Mouse (Mus musculus): ENCODE data around the gene Aldoc. TPM values are rescaled to one million over a fixed set of nuclear protein-coding genes. Genes with fewer than 3 reads are reported as not detected.

The Aldoc gene
- polyA plus RNA-seq, 1 experiment from 2014 or later = 1.3 TPM

DNA sequence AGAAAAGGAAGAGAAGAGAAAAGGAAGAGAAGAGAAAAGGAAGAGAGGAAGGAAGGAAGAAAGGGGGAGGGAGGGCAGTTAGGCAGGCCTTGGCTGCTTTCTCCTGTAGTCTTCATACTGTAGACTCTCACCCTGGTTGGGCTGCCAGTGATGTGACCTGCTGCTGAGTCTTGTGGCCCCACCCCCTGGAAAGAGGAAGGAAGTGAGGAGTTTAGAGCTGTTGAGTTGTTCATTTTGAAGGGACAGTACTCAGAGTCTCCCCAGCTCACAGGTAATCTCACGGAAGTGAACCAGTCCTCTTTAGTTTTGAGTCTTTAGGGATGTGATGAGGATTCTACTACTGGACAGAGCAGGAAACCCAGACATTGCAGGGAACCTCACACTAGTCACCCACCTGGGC lies 30.3 kb downstream of the Aldoc start:
- no peak overlapping the region for H3K4me3 ChIP-seq (ENCODE audit: low read depth, low read length)
- H3K9me3 ChIP-seq (ENCODE audit: control insufficient read depth, low read length) = no peaks in the 10 kb centered on the region
- DNase-seq (ENCODE audit: low spot score, missing footprints) (no peak), ATAC-seq (ENCODE audit: low FRiP score) (no peak)
- H3K27ac ChIP-seq (ENCODE audit: low read depth, low read length) = no peak overlapping the region
- no peak overlapping the region for H3K9ac ChIP-seq (ENCODE audit: low read length)
- H3K4me2 ChIP-seq = no peak overlapping the region
- H3K4me1 ChIP-seq (ENCODE audit: control insufficient read depth, insufficient read depth, low read length) = no peaks in the 10 kb centered on the region
- 96% methylated on average over 1 of the region's 1 CpGs for WGBS
- no peaks in the 10 kb centered on the region for H3K27me3 ChIP-seq (ENCODE audit: control insufficient read depth, insufficient read depth, low read length)
- H3K36me3 ChIP-seq (ENCODE audit: control insufficient read depth, insufficient read depth, low read length) = no peaks in the 10 kb centered on the region

DNA sequence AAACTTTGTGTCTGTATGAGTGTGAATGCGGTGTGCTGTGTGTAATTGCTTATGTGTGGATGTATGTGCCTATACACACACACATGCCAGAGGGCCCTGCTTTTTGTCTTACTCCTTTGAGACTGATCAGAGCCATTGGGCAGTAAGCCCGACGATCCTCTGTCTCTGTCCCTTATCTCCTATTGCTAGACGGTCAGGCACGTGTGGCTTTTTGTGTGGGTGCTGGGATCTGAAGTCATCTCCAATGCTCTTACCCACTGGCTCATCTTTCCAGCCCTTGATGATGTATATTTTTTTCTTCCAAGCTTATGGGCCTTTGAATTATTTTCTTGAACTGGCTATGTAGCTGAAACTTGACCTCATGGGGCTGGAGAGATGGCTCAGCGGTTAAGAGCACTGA lies 32.1 kb downstream of the Aldoc start:
- 85% methylated on average over 6 of the region's 6 CpGs for WGBS
- Histone ChIP-seq H3K27me3 (ENCODE audit: control insufficient read depth, insufficient read depth, low read length) (no peaks in the 10 kb centered on the region), H3K4me2 (no peak overlapping the region), H3K9ac (ENCODE audit: low read length) (no peak overlapping the region), H3K9me3 (ENCODE audit: control insufficient read depth, low read length) (no peaks in the 10 kb centered on the region), H3K27ac (ENCODE audit: low read depth, low read length) (no peak overlapping the region), H3K4me1 (ENCODE audit: control insufficient read depth, insufficient read depth, low read length) (no peaks in the 10 kb centered on the region), H3K4me3 (ENCODE audit: low read depth, low read length) (no peak overlapping the region), H3K36me3 (ENCODE audit: control insufficient read depth, insufficient read depth, low read length) (no peaks in the 10 kb centered on the region)
- ATAC-seq (ENCODE audit: low FRiP score) (no peak), DNase-seq (ENCODE audit: low spot score, missing footprints) (no peak)

DNA sequence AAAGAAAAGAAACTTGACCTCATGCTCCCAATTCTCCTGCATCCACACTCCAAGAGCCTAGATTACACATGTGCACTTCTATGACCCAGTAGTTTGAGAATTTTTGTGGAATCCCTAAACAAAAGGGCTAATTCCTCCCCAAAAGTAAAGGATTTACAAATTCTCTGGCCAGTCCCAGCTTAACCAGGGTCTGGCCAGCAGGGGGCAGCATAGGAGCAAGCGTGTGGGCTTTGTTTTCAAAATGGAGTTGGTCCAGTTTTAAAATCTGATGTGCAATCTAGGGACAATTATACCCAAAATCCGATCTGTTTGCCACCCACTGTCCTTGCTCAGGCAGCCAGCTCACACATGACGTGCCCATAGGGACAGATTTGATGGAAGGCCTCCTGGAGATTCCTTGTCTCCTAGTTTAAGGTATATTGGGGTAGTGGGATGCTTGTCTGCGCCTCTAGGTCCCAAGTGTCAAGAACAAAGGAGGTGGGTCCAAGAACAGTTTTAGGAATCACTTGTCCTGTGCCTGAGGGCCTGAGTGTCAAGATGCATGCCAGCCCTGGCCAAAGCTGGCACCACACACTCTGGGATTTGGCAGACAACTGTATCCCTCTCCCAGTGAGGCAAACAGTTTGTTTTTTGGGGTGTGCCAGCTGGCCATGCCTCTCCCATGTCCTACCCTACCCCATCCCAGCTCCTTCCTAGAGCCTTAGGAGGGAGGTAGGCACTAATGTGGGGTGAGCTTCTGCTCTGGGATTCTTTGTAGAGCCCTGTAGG lies 32.9 kb downstream of the Aldoc start:
- 38% methylated on average over 4 of the region's 4 CpGs for WGBS
- no peak overlapping the region for H3K9ac ChIP-seq (ENCODE audit: low read length)
- H3K4me2 ChIP-seq = no peak overlapping the region
- DNase-seq (ENCODE audit: low spot score, missing footprints) = peak; percentile 95
- no peak overlapping the region for H3K4me3 ChIP-seq (ENCODE audit: low read depth, low read length)
- no peaks in the 10 kb centered on the region for H3K27me3 ChIP-seq (ENCODE audit: control insufficient read depth, insufficient read depth, low read length)
- H3K9me3 ChIP-seq (ENCODE audit: control insufficient read depth, low read length) = no peaks in the 10 kb centered on the region
- H3K4me1 ChIP-seq (ENCODE audit: control insufficient read depth, insufficient read depth, low read length) = no peaks in the 10 kb centered on the region
- H3K27ac ChIP-seq (ENCODE audit: low read depth, low read length) = no peak overlapping the region
- no peak for ATAC-seq (ENCODE audit: low FRiP score)
- no peaks in the 10 kb centered on the region for H3K36me3 ChIP-seq (ENCODE audit: control insufficient read depth, insufficient read depth, low read length)

DNA sequence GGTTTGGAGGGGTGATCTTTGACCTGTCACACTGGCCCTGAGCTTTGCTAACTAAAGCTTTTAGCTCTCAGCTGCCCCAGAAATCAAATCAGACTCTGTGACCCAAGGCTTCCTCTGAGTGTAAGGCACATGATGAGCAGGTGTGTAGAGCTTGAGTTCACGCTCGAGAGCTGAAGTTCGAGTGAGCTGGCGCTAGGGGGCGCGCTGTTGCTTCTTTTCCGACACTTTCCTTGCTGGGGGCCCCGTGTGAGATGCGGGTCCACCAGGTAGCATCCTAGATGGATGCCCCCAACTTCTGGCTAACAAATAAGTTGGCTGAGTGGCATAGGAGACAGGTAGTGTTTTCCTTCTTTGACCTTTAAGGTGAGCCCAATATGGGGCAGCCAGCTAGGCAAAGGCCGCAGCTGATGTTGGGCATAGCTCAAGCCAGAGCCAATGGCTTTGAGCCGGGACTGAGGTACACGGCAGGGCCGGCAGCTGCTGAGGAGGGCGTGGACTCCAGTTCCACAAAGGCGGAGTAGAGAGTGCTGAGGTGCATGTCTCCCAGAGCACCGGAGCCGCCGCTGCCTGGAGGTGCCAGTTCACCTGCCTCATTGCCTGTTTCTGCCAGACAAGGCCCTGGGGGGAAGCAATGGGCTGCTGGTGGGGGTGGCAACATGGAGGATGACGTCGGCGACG lies 35.7 kb downstream of the Aldoc start:
- Histone ChIP-seq H3K36me3 (ENCODE audit: control insufficient read depth, insufficient read depth, low read length) (no peaks in the 10 kb centered on the region), H3K9ac (ENCODE audit: low read length) (no peak overlapping the region), H3K4me2 (no peak overlapping the region), H3K27ac (ENCODE audit: low read depth, low read length) (no peak overlapping the region), H3K4me3 (ENCODE audit: low read depth, low read length) (no peak overlapping the region), H3K4me1 (ENCODE audit: control insufficient read depth, insufficient read depth, low read length) (no peaks in the 10 kb centered on the region), H3K9me3 (ENCODE audit: control insufficient read depth, low read length) (no peaks in the 10 kb centered on the region), H3K27me3 (ENCODE audit: control insufficient read depth, insufficient read depth, low read length) (no peaks in the 10 kb centered on the region)
- DNase-seq (ENCODE audit: low spot score, missing footprints) (peak; percentile 87), ATAC-seq (ENCODE audit: low FRiP score) (no peak)
- 11% methylated on average over 22 of the region's 22 CpGs for WGBS

DNA sequence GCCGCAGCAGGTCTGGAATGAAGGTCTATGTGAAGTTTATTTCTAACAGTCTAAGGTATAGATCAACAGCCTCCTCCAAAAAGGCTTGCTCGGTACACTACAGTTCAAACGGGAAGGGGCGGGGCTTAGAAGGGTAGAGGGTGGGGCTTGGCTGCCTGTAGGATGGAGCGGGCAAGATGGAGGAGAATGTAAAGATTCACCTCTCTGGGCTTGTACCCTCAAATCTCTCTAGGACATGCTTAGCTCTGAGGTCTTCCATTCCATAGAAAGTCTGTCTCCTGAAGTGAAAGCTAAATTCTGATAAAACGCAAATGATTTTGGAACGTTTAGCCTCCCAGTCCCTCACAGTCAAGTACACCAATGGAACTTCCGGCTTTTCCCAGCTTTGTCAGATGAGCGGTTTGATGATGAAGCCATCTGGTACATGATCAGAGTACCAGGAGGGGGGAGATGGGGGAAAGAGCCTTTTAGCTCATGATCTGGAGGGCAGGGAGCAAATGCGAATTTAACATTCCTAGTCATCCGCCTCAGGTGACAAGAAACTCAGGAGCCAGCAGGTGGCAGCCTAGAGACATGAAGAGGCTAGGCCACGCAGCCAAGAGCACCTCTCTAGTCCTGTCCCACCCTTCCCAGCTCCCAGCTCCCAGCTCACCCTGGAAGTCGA lies 37.5 kb downstream of the Aldoc start:
- Histone ChIP-seq H3K27ac (ENCODE audit: low read depth, low read length) (no peak overlapping the region), H3K36me3 (ENCODE audit: control insufficient read depth, insufficient read depth, low read length) (no peaks in the 10 kb centered on the region), H3K4me3 (ENCODE audit: low read depth, low read length) (peak overlapping the region; percentile 18; the same call in 1 of the 2 replicates), H3K4me2 (peak overlapping the region; percentile 39; the same call in 1 of the 2 replicates), H3K9ac (ENCODE audit: low read length) (no peak overlapping the region), H3K9me3 (ENCODE audit: control insufficient read depth, low read length) (no peaks in the 10 kb centered on the region), H3K27me3 (ENCODE audit: control insufficient read depth, insufficient read depth, low read length) (no peaks in the 10 kb centered on the region), H3K4me1 (ENCODE audit: control insufficient read depth, insufficient read depth, low read length) (no peaks in the 10 kb centered on the region)
- peak; percentile 62; the same call in 1 of the 2 replicates for ATAC-seq (ENCODE audit: low FRiP score)
- 10% methylated on average over 13 of the region's 13 CpGs for WGBS
- peak; percentile 95 for DNase-seq (ENCODE audit: low spot score, missing footprints)

DNA sequence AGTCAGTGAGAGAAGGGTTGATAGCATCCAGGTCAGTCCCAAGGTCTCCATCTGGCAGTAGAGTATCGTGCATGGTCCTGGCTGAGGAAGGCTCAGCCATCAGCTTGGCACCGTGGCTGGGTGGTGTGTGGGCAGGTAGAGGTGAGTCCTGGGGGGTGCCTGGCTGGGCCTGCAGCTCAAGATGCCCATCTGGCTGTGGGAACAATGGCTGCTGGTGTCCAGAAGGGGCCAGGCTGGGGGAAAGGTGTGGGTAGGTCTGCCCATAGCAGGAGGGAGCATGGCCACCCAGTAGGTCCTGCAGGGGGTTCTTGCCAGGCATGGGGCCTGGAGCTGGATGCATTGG lies 38.0 kb downstream of the Aldoc start:
- Histone ChIP-seq H3K9me3 (ENCODE audit: control insufficient read depth, low read length) (no peaks in the 10 kb centered on the region), H3K4me3 (ENCODE audit: low read depth, low read length) (no peak overlapping the region), H3K27me3 (ENCODE audit: control insufficient read depth, insufficient read depth, low read length) (no peaks in the 10 kb centered on the region), H3K4me1 (ENCODE audit: control insufficient read depth, insufficient read depth, low read length) (no peaks in the 10 kb centered on the region), H3K36me3 (ENCODE audit: control insufficient read depth, insufficient read depth, low read length) (no peaks in the 10 kb centered on the region), H3K27ac (ENCODE audit: low read depth, low read length) (no peak overlapping the region), H3K4me2 (no peak overlapping the region), H3K9ac (ENCODE audit: low read length) (no peak overlapping the region)
- DNase-seq (ENCODE audit: low spot score, missing footprints) (no peak), ATAC-seq (ENCODE audit: low FRiP score) (0 out of 2 replicates have a peak, but pooled peaks have one; percentile 5)
- WGBS = 66% methylated on average over 2 of the region's 2 CpGs

DNA sequence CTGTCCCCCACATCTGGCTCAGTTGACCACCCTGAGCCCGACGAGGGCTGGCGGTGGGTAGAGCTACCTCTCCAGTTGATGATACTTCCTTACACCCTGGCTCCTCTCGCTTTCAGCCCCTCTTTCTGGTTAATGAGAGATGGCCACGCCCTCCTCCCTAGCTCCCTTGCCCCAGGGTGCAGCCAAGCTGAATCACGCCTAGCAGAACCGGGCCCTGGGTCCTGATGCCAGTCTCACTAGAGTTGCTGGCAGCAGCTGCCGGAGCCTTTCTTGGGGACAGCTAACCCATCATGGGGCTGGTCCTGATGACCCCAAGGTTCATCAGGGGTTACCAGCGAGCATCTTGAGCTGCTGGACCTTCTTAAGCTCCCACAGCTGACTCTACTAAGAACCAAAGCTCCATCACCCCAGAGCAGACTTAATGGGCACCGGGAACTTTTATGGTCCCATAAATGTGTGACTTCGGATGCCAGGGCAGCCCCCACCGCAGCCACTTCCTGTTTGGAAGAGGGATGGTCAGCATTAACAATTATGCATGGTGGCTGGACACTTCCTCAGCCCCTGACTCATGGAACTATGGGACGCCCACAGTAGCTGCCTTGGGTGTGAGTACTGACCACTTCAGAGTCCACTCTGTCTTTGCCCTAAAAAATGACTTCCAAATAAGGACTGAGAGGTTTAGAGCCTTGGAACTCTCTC lies 40.7 kb downstream of the Aldoc start:
- Histone ChIP-seq H3K36me3 (ENCODE audit: control insufficient read depth, insufficient read depth, low read length) (no peaks in the 10 kb centered on the region), H3K27ac (ENCODE audit: low read depth, low read length) (no peak overlapping the region), H3K4me1 (ENCODE audit: control insufficient read depth, insufficient read depth, low read length) (no peaks in the 10 kb centered on the region), H3K4me2 (no peak overlapping the region), H3K4me3 (ENCODE audit: low read depth, low read length) (no peak overlapping the region), H3K27me3 (ENCODE audit: control insufficient read depth, insufficient read depth, low read length) (no peaks in the 10 kb centered on the region), H3K9ac (ENCODE audit: low read length) (no peak overlapping the region), H3K9me3 (ENCODE audit: control insufficient read depth, low read length) (no peaks in the 10 kb centered on the region)
- no peak for ATAC-seq (ENCODE audit: low FRiP score)
- WGBS = 83% methylated on average over 13 of the region's 13 CpGs
- DNase-seq (ENCODE audit: low spot score, missing footprints) = no peak

DNA sequence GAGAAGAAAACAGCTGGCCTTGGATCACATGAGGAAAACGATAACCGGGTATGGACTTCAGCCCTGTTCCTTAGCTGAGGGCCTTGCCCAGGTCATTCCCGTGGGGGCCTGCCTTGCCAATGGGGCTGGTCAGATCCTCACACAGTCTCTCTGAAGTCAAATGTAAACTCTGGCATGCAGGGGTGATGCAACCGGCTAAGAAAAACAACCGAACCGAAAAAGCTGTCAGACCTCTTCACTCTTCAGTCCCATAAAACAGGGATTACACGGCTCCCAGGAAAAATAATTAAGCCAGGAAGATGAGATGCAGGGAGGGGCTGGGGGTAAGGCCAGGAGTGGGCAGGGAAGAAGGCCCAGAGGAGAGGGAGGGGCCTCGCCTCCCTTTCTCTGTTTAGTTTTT lies 41.3 kb downstream of the Aldoc start:
- no peaks in the 10 kb centered on the region for H3K27me3 ChIP-seq (ENCODE audit: control insufficient read depth, insufficient read depth, low read length)
- H3K4me2 ChIP-seq = no peak overlapping the region
- H3K9me3 ChIP-seq (ENCODE audit: control insufficient read depth, low read length) = no peaks in the 10 kb centered on the region
- WGBS = 60% methylated on average over 8 of the region's 8 CpGs
- no peak overlapping the region for H3K4me3 ChIP-seq (ENCODE audit: low read depth, low read length)
- no peaks in the 10 kb centered on the region for H3K4me1 ChIP-seq (ENCODE audit: control insufficient read depth, insufficient read depth, low read length)
- no peaks in the 10 kb centered on the region for H3K36me3 ChIP-seq (ENCODE audit: control insufficient read depth, insufficient read depth, low read length)
- ATAC-seq (ENCODE audit: low FRiP score) (no peak), DNase-seq (ENCODE audit: low spot score, missing footprints) (no peak)
- H3K9ac ChIP-seq (ENCODE audit: low read length) = no peak overlapping the region
- no peak overlapping the region for H3K27ac ChIP-seq (ENCODE audit: low read depth, low read length)

All from midbrain, embryonic 11.5 days (tissue).